Mouse (Mus musculus) heart, embryonic 11.5 days (tissue): Measurements from ENCODE around the gene Trib3. TPM values are rescaled to one million over a fixed set of nuclear protein-coding genes. Genes with fewer than 3 reads are reported as not detected.
A peak's percentile ranks its signal among the peaks of the same experiment; 100 is the strongest.

Experiments
- ATAC-seq: fragments of 200-750 bp; cut with Nextera tagmentation; replicated peaks from 2 replicates; pipeline ENCODE4 v1.8.0; 2017; ENCODE audit warnings: moderate library complexity; ENCODE audit not compliant: insufficient number of reproducible peaks, low FRiP score, low TSS enrichment
- H3K27ac ChIP-seq: fragments of 300-500 bp; sonication (generic); 2 replicates; pipeline ENCODE4 v1.5.1; 2014; ENCODE audit warnings: mild to moderate bottlenecking, low read depth, low read length
- H3K27me3 ChIP-seq: fragments of 300-500 bp; sonication (generic); 2 replicates; pipeline ENCODE4 v1.6.1; 2014; ENCODE audit warnings: mild to moderate bottlenecking, low read length, mixed read lengths; ENCODE audit not compliant: control insufficient read depth, insufficient read depth
- H3K36me3 ChIP-seq: fragments of 300-500 bp; sonication (generic); 2 replicates; pipeline ENCODE4 v1.6.1; 2014; ENCODE audit warnings: mild to moderate bottlenecking, low read length, moderate library complexity, mixed read lengths; ENCODE audit not compliant: control insufficient read depth, insufficient read depth
- H3K4me1 ChIP-seq: fragments of 300-500 bp; sonication (generic); 2 replicates; pipeline ENCODE4 v1.6.1; 2014; ENCODE audit warnings: low read length; ENCODE audit not compliant: control insufficient read depth, insufficient read depth
- H3K4me2 ChIP-seq: fragments of 300-500 bp; sonication (generic); 2 replicates; pipeline ENCODE4 v1.6.1; 2014; ENCODE audit warnings: mild to moderate bottlenecking, moderate library complexity
- H3K4me3 ChIP-seq: fragments of 300-500 bp; sonication (generic); 2 replicates; pipeline ENCODE4 v1.5.1; 2014; ENCODE audit warnings: low read depth, low read length
- H3K9ac ChIP-seq: fragments of 300-500 bp; sonication (generic); 2 replicates; pipeline ENCODE4 v1.6.1; 2014; ENCODE audit warnings: mild to moderate bottlenecking, low read depth, low read length, moderate library complexity
- H3K9me3 ChIP-seq: fragments of 300-500 bp; sonication (generic); replicated peaks from 2 replicates; pipeline ENCODE4 v1.6.1; 2016; ENCODE audit warnings: low read length; ENCODE audit not compliant: control insufficient read depth
- WGBS: fragments of 180-500 bp; shearing (Covaris S2); extraction: QIAGEN DNeasy Blood & Tissue Kit; methylation state at CpG from one replicate; pipeline ENCODE4 v1.1.7; 2014; ENCODE audit not compliant: insufficient replicate concordance; 5-methylcytosine and 5-hydroxymethylcytosine counted together
- polyA plus RNA-seq: library from polyadenylated mRNA; unstranded; fragments of >200 nt; fragmentation: Nextera tagmentation; extraction: Ambion mirVana; gene quantifications from 2 replicates; pipeline ENCODE4 v1.2.1, GENCODE M21; 2014

Gene Trib3
- polyA plus RNA-seq, 1 experiment from 2014 or later: 3.4 TPM

- Histone ChIP-seq H3K27me3 (no peaks in the 10 kb centered on the region), H3K27ac (no peak overlapping the region), H3K9me3 (no peaks in the 10 kb centered on the region), H3K9ac (no peak overlapping the region), H3K36me3 (peaks cover 45% of the 10 kb centered on the region), H3K4me1 (no peaks in the 10 kb centered on the region), H3K4me2 (no peak overlapping the region), H3K4me3 (no peak overlapping the region)
- ATAC-seq: no peak
- WGBS: 77% methylated on average over 7 of the region's 7 CpGs
Measured at GRCm38 (mm10) chr2:152312996-152313395, 30.8 kb downstream of the Trib3 start.

- H3K36me3 ChIP-seq: peaks cover 51% of the 10 kb centered on the region
- H3K9me3 ChIP-seq: no peaks in the 10 kb centered on the region
- no peak for ATAC-seq
- 90% methylated on average over 3 of the region's 3 CpGs for WGBS
- no peak overlapping the region for H3K4me3 ChIP-seq
- H3K4me1 ChIP-seq: no peaks in the 10 kb centered on the region
- no peak overlapping the region for H3K27ac ChIP-seq
- no peak overlapping the region for H3K9ac ChIP-seq
- no peaks in the 10 kb centered on the region for H3K27me3 ChIP-seq
- no peak overlapping the region for H3K4me2 ChIP-seq
Measured at GRCm38 (mm10) chr2:152307186-152307585, 36.6 kb downstream of the Trib3 start.

DNA sequence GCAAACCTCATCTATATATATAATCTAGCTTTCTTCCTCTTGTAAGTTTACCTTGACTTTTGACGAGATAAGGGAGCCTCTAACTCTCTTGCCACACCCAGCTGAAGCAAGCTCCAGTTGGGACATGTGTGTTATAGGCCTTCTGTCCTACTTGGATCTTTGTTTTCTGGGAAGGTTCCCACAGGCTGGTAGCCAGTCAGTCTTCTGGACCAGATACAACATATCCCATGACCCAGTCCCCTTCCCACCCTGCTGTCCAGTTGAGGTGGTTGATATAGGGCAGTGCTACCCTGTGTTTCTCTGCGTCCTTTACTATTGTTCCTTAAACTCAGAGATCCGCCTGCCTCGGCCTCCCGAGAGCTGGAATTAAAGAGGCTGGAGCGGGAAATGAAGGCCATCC is 38.4 kb downstream of the Trib3 start:
- no peaks in the 10 kb centered on the region for H3K9me3 ChIP-seq
- H3K4me3 ChIP-seq: no peak overlapping the region
- H3K9ac ChIP-seq: no peak overlapping the region
- no peak overlapping the region for H3K27ac ChIP-seq
- no peaks in the 10 kb centered on the region for H3K27me3 ChIP-seq
- peaks cover 37% of the 10 kb centered on the region for H3K36me3 ChIP-seq
- H3K4me1 ChIP-seq: no peaks in the 10 kb centered on the region
- no peak for ATAC-seq
- no peak overlapping the region for H3K4me2 ChIP-seq
- WGBS: 93% methylated on average over 6 of the region's 6 CpGs

DNA sequence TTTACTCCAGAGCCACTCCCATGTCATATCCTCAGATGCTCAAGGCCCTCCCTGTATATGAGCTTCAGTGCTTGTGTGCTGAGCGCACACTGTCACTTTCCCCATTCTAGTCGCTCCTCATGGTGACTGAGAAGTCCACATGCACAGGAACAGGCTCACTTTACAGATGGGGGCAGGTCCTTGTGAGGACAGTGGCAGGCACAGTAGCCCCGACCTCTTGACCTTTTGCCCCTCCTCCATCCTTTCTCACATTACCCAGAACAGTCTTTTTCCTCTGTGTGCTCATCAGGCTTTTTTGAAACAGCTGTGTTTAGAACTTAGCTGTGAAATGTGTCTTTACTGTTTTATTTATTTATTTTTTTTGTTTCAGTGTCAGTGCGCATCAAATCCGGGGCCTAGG is 40.1 kb downstream of the Trib3 start:
- H3K9me3 ChIP-seq: no peaks in the 10 kb centered on the region
- 61% methylated on average over 5 of the region's 5 CpGs for WGBS
- ATAC-seq: no peak
- no peak overlapping the region for H3K27ac ChIP-seq
- H3K4me1 ChIP-seq: no peaks in the 10 kb centered on the region
- H3K36me3 ChIP-seq: peaks cover 29% of the 10 kb centered on the region
- H3K9ac ChIP-seq: no peak overlapping the region
- no peak overlapping the region for H3K4me2 ChIP-seq
- no peaks in the 10 kb centered on the region for H3K27me3 ChIP-seq
- no peak overlapping the region for H3K4me3 ChIP-seq

DNA sequence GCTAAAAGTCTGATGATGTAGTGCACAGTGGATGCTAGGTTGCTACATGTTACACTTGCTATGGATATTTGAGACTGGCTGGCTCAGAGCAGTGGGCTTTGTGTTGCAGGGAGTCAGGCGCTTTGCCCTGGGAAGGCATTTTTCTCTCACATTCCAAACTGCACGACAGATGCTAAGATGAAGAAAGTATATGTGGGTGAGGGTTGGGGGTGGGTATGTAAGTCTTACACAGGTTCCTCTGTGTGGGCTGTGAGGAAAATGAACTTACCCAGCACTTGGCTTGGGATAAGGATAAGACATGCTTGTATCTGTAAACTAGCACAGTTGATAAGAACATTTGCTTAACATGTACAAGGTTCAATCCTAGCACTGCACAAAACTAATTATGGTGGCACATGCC is 41.0 kb downstream of the Trib3 start:
- H3K4me2 ChIP-seq: no peak overlapping the region
- H3K4me1 ChIP-seq: 0 out of 2 replicates have a peak, but pooled peaks cover 2% of the 10 kb centered on the region
- H3K27ac ChIP-seq: no peak overlapping the region
- ATAC-seq: no peak
- H3K9ac ChIP-seq: no peak overlapping the region
- no peaks in the 10 kb centered on the region for H3K9me3 ChIP-seq
- H3K36me3 ChIP-seq: peaks cover 20% of the 10 kb centered on the region
- WGBS: 83% methylated on average over 2 of the region's 2 CpGs
- H3K4me3 ChIP-seq: no peak overlapping the region
- no peaks in the 10 kb centered on the region for H3K27me3 ChIP-seq

- ATAC-seq: no peak
- WGBS: 38% methylated on average over 5 of the region's 5 CpGs
- no peaks in the 10 kb centered on the region for H3K9me3 ChIP-seq
- no peak overlapping the region for H3K27ac ChIP-seq
- no peaks in the 10 kb centered on the region for H3K36me3 ChIP-seq
- H3K4me1 ChIP-seq: peaks cover 15% of the 10 kb centered on the region
- peak overlapping the region; percentile 95 for H3K4me3 ChIP-seq
- peak overlapping the region; percentile 95 for H3K9ac ChIP-seq
- H3K27me3 ChIP-seq: no peaks in the 10 kb centered on the region
- peak overlapping the region; percentile 88 for H3K4me2 ChIP-seq
Measured at GRCm38 (mm10) chr2:152294541-152294940, 49.3 kb downstream of the Trib3 start.

DNA sequence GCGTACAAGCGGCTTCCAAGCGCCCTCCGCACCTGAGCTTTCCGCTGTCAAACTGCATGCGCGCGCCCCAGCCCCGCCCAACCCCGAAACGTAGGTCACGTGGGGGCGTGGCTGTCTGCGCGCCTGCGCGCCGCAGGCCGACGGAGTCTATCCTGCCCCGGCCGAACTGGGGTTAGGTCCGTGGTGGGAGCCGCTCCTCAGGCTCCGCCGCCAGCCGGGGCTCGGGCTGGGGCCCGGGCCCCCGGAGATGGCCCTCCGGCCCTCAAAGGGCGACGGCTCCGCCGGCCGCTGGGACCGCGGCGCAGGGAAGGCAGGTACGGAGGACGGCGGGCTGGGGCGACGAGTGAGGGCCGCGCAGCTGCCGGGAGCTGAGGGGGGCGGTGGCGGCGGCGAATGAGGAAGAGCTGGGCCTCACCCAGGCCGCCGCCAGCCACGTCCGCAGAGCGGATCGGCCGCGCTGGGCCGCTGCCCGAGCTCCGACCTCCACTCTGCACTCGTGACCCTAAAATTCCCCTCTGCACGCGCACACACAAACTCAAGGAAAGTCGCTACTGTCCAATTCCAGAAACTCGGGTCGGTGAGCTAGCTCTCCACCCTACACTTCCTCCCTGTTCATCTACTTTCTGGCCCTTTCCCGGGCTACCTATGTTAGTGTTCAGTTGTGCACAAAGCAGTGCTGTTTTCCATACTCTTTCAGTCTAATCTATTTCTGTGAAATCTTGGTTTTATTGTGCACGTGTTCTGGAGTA is 49.9 kb downstream of the Trib3 start, which contains the start of gene Tbc1d20:
Gene Tbc1d20, plus strand, starts transcription at position 102 of the 749 bp plus-strand sequence.
- H3K4me1 ChIP-seq: peaks cover 15% of the 10 kb centered on the region
- no peaks in the 10 kb centered on the region for H3K9me3 ChIP-seq
- H3K36me3 ChIP-seq: no peaks in the 10 kb centered on the region
- H3K27ac ChIP-seq: peak within 1 kb of the TSS; percentile 82
- H3K27me3 ChIP-seq: no peaks in the 10 kb centered on the region
- H3K4me2 ChIP-seq: peak within 1 kb of the TSS; percentile 88
- peak; percentile 95 for ATAC-seq
- peak within 1 kb of the TSS; percentile 95 for H3K4me3 ChIP-seq
- WGBS: under 1% methylated on average over 63 of the region's 70 CpGs
- H3K9ac ChIP-seq: peak within 1 kb of the TSS; percentile 95

- H3K4me3 ChIP-seq: peak overlapping the region; percentile 95
- peak overlapping the region; percentile 88 for H3K4me2 ChIP-seq
- H3K9ac ChIP-seq: peak overlapping the region; percentile 95
- H3K27me3 ChIP-seq: no peaks in the 10 kb centered on the region
- no peak overlapping the region for H3K27ac ChIP-seq
- ATAC-seq: peak; percentile 56; the same call in 1 of the 2 replicates
- H3K4me1 ChIP-seq: peaks cover 15% of the 10 kb centered on the region
- no peaks in the 10 kb centered on the region for H3K36me3 ChIP-seq
- H3K9me3 ChIP-seq: no peaks in the 10 kb centered on the region
- WGBS: 0% methylated on average over 15 of the region's 15 CpGs
Measured at GRCm38 (mm10) chr2:152293179-152293726, 50.6 kb downstream of the Trib3 start.
